Mouse (Mus musculus): ENCODE results near the gene Atrip.

The Atrip gene

GRCm38 (mm10) chr9:109073661-109074573 is at the start of gene Atrip:
Gene Atrip, minus strand, starts transcription at chr9:109074124.
- DNase-seq (ENCODE audit: low spot score in 2 of 2): peak; percentile 96 to 98

DNA sequence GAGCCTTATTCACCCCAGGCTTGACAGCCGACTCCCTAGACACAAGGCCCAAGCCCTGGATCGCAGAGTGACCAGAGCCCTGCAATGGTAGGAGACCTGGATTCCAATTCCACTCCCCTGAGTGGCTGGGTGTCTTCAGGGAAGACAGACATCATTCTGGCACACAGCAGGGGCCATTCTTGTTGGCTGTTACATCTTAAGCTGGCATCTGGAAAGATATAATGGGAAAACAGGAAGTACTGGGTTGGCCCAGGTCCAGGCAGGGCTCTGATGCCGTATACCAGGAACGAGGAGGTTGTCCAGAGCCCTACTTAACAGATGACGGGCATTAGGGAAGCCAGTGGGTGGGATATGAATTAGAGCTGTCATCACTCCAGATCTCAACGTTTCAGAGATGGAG is 49.3 kb upstream of the Atrip start:
- no peak for DNase-seq (ENCODE audit: low spot score in 2 of 2)

DNA sequence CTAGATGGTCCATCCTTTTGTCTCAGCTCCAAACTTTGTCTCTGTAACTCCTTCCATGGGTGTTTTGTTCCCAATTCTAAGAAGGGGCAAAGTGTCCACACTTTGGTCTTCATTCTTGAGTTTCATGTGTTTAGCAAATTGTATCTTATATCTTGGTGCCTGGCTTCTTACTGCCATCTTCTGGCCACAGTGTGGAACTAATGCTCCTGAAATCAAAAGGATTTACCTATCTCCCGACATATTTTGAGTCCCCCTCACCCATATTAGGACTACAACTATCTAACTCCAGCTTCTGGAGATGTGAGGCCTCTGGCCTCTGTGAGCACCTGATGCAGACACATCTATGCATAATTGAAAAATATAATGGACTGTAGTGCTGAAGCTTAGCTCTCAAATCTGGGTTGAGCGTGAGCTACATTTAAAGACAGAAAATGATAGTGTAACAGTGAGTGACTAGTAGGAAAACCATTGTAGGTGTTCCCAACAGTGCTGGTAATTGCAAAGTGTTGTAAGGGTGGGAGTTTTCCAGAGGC is 48.7 kb upstream of the Atrip start:
- peak in 1 of 2 experiments; percentile 49 for DNase-seq (ENCODE audit: low spot score in 2 of 2)

- no peak for DNase-seq (ENCODE audit: low spot score in 2 of 2)
Measured at GRCm38 (mm10) chr9:109120956-109121355, 47.0 kb upstream of the Atrip start.

DNA sequence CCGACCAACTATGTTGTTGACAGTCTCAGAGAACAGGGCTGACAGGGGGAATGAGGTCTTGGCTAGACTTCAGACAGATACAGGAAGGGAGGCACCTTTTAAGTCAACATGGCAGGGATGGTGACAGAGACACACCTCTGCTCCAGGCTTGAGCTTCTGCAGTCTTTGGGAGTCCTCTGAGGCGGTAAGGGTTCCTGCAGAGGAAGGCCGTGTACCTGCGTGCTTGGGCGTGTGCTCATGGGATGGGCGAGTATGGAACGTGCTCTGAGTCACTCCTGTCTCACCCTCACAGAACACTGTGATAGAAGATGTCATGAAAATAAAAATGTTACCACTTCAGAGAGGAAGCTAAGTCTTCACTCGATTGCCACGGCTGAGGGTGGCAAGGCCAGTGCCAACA is 45.6 kb upstream of the Atrip start:
- DNase-seq (ENCODE audit: low spot score in 2 of 2): no peak

GRCm38 (mm10) chr9:109118106-109118505 is 44.2 kb upstream of the Atrip start:
- no peak for DNase-seq (ENCODE audit: low spot score in 2 of 2)

DNA sequence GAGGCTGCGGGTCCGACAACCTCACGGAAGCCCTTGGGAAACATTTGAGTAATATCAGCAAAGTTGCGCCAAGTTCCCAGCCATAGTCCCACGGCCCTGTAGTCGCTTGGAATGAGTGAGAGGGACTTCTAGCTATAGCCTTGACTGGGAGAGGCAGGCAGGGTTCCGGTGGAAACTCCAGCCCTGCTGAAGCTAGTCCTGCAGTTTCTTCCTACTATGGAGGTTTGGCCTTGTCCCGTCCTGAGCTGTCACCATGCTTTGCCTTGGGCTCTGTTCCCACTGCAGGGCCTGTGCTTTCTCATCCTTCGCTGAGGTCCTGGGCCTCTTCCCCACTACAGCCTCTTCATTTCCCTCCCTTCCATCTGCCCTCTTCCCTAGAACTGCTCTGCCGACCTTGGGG is 42.3 kb upstream of the Atrip start:
- DNase-seq (ENCODE audit: low spot score in 2 of 2): no peak

- DNase-seq (ENCODE audit: low spot score in 2 of 2): no peak
Measured at GRCm38 (mm10) chr9:109114871-109115270, 40.9 kb upstream of the Atrip start.

GRCm38 (mm10) chr9:109114276-109114675 is 40.4 kb upstream of the Atrip start:
- DNase-seq (ENCODE audit: low spot score in 2 of 2): no peak

- no peak for DNase-seq (ENCODE audit: low spot score in 2 of 2)
Measured at GRCm38 (mm10) chr9:109113331-109113730, 39.4 kb upstream of the Atrip start.

DNA sequence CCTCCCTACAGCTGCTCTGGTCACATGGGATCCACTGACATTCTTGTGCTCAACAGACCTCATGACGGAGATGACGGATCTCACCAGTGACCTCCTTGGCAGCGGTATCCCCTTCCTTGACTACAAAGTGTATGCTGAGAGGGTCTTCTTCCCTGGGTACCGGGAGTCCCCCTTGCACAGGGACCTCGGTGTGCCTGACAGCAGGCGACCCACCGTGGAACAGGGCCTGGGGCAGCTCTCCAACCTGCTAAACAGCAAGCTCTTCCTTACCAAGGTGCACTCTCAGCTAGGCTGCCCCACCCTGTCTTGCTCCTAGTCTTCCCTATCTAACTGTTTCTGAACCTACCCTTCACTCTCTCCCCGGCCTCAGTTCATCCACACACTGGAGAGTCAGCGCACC is 37.7 kb upstream of the Atrip start:
- DNase-seq (ENCODE audit: low spot score in 2 of 2): no peak

- no peak for DNase-seq (ENCODE audit: low spot score in 2 of 2)
Measured at GRCm38 (mm10) chr9:109111101-109111500, 37.2 kb upstream of the Atrip start.

GRCm38 (mm10) chr9:109110240-109110639 is 36.3 kb upstream of the Atrip start:
- no peak for DNase-seq (ENCODE audit: low spot score in 2 of 2)

- no peak for DNase-seq (ENCODE audit: low spot score in 2 of 2)
Measured at GRCm38 (mm10) chr9:109107341-109107740, 33.4 kb upstream of the Atrip start.

DNA sequence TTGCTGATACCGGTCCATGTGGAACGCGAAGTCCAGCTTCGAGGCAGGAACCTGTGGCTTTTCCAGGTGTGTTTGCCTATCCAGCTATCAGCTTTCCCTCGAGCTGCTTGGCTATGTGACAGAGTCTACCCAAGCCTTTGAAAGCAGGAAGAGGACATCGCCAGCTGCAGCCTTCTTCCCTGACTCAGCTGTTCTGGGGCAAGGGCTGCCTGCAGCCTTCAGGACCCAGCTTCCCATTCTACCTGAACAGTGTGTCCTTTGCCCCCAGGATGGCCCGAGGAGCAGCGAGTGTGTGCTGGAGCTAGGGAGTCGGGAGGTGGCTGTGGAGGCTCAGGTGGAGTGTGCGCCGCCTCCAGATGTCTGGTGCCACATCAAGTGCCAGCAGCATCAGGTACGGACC is 31.7 kb upstream of the Atrip start:
- no peak for DNase-seq (ENCODE audit: low spot score in 2 of 2)

DNA sequence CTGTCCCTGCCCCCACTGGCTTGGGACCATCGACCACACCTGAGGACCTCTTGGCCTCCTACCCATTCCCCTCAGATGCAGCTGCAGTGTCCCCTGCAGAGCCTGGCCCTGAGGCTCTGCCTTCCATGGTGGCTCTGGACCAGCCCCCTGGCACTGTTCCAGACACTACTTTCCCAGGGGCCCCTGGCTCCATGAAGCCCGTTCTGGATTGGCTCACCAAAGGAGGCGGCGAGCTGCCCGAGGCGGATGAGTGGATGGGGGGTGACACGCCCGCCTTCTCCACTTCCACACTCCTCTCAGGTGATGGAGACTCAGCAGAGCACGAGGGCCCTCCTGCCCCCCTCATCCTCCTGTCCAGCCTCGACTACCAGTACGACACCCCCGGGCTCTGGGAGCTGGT is 31.1 kb upstream of the Atrip start:
- no peak for DNase-seq (ENCODE audit: low spot score in 2 of 2)

DNA sequence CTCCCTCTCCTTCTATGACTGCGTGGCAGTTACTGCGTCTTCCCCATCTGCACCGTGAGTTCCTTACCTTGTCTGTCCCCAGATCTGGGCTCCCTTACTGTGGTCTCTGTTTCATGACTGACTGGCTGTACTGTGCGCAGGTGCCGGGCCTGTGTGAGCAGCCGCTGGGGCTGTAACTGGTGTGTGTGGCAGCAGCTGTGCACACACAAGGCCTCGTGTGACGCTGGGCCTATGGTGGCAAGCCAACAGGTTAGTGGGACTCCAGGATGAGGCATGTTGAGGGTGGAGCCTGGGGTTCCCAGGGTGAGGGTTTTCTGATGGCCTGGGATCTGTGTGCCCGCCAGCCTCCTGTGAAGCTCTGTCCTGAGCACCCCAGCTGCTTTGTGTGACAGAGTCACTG is 30.2 kb upstream of the Atrip start:
- DNase-seq (ENCODE audit: low spot score in 2 of 2): no peak

DNA sequence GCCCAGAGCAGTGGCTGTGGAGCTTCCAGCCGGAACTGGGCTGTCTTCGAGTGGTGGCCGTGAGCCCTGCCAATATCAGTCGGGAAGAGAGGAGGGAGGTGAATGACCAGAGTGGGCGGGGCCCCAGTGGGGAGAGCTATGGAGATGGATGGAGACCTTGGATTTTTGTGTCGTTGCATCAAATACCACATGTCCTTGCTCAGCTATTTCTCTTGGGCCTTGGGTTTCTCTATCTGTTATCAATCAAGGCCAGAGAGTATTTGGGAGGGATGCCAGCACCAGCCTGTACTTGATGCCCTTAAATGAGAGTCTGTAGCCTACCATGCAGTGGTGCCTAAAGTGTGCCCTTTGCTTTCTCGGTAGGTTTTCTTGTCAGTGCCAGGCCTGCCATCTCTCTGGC is 29.3 kb upstream of the Atrip start:
- no peak for DNase-seq (ENCODE audit: low spot score in 2 of 2)

DNA sequence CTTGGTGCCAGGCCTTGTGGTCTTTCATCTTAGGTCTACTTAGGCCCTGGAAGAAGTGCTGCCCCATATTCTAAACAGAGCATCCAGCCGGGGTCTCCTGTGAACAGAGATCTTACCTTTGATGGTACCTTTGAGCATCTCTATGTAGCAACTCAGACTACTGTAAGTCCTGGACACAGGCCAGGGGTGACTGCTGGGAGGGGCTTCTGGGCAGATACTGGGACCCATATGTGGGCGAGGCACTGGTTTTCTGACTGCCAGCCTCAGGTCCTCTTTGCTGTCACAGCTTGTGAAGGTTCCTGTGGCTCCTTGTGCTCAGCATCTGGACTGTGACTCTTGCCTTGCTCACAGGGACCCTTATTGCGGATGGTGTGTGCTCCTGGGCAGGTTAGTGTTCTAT is 28.6 kb upstream of the Atrip start:
- no peak for DNase-seq (ENCODE audit: low spot score in 2 of 2)

DNA sequence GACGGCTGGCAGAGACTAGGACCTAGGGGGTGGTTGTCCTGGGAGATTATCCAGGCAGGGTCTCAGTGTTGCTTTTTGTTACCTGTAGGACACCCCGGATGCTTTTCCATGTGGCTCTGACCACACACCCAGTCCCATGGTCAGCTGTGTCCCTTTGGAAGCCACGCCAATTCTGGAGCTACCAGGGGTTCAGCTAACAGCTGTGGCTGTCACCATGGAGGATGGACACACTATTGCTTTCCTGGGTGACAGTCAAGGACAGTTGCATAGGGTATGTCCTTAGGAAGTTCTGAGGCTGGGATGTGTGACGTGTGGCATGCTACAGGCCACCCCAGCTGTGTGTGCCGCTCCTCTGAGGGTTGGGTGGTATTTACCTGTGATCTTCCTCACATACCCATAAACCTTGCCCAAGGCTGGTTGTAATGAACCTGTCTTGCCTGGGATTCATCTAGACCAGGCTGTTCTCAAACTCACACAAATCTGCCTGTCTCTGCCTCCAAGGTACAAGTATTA is 28.1 kb upstream of the Atrip start:
- DNase-seq (ENCODE audit: low spot score in 2 of 2): no peak

- DNase-seq (ENCODE audit: low spot score in 2 of 2): no peak
Measured at GRCm38 (mm10) chr9:109100307-109100928, 26.5 kb upstream of the Atrip start.

DNA sequence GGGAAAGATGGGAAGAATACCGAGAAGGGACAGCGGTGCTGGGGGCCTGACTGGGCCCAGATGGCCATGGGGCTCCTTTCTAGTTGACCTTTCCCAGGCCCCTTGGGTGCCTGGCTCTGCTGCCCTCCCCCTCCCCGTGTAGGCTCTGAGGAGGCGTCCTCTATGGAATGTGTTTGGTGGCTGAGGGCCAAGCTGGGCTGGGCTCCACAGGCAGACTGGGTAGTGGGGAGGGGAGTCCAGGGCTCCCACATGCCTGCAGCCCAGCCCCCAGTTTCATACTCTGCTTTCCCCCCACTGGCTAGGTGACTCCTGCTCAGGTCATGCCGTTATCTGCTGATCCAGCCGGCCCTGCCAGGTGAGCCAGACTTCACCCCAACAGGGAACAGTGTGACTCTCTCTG is 25.0 kb upstream of the Atrip start:
- no peak for DNase-seq (ENCODE audit: low spot score in 2 of 2)

GRCm38 (mm10) chr9:109098366-109098765 is 24.4 kb upstream of the Atrip start:
- no peak for DNase-seq (ENCODE audit: low spot score in 2 of 2)

All from right cerebral cortex, adult 2 months (tissue).